Mouse (Mus musculus): ENCODE measurements around the gene Dpm3. TPM values are rescaled to one million over a fixed set of nuclear protein-coding genes. Genes with fewer than 3 reads are reported as not detected.

The Dpm3 gene
- polyA plus RNA-seq, 1 experiment from 2014 or later = 129 TPM

DNA sequence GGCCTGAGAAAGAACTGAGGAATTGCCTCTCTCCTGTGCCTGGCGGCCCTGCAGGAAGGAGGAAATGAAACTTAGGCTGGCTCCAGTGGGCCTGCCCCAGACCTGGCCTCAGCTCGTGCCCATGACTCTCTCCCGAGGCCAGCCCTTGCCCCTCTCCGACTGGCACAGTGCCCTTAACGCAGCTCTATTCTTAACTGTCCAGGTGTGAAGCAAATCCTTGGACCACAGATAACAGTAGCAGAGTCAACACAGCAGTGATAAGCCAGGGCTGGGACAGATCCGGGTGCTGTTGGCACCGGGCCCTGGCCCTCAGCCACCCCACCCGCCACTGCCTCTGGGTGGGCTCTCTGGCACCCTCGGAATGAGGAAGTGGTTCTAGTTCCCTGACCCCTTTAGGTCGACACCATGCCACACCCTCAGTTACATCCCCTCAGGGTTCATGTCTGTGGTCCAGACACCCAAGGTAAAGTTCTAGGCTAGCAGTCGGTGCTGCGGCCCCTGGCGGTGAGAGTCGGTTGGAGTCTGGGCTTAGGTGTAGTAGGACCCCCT lies 25.5 kb upstream of the Dpm3 start:
- H3K4me2 ChIP-seq = peak overlapping the region; percentile 36; the same call in 1 of the 2 replicates
- WGBS = 54% methylated on average over 14 of the region's 14 CpGs
- peak; percentile 76 for ATAC-seq (ENCODE audit: insufficient read depth, low FRiP score, low read depth)
- H3K9me3 ChIP-seq = no peaks in the 10 kb centered on the region
- peak overlapping the region; percentile 88 for H3K27ac ChIP-seq
- H3K4me1 ChIP-seq = peaks cover 11% of the 10 kb centered on the region; the same call in 1 of the 2 replicates
- H3K9ac ChIP-seq = no peak overlapping the region
- H3K4me3 ChIP-seq (replicated peaks) = no peak overlapping the region
- H3K36me3 ChIP-seq = 0 out of 2 replicates have a peak, but pooled peaks cover 4% of the 10 kb centered on the region
- no peaks in the 10 kb centered on the region for H3K27me3 ChIP-seq (replicated peaks)

GRCm38 (mm10) chr3:89236516-89236915 lies 22.6 kb upstream of the Dpm3 start:
- no peak overlapping the region for H3K27ac ChIP-seq
- H3K4me2 ChIP-seq = no peak overlapping the region
- no peaks in the 10 kb centered on the region for H3K9me3 ChIP-seq
- no peak for ATAC-seq (ENCODE audit: insufficient read depth, low FRiP score, low read depth)
- 0 out of 2 replicates have a peak, but pooled peaks cover 4% of the 10 kb centered on the region for H3K36me3 ChIP-seq
- no peaks in the 10 kb centered on the region for H3K27me3 ChIP-seq (replicated peaks)
- no peak overlapping the region for H3K4me3 ChIP-seq (replicated peaks)
- 85% methylated on average over 10 of the region's 10 CpGs for WGBS
- peaks cover 10% of the 10 kb centered on the region; the same call in 1 of the 2 replicates for H3K4me1 ChIP-seq
- no peak overlapping the region for H3K9ac ChIP-seq

- WGBS = 89% methylated on average over 21 of the region's 21 CpGs
- H3K36me3 ChIP-seq = 0 out of 2 replicates have a peak, but pooled peaks cover 4% of the 10 kb centered on the region
- no peak overlapping the region for H3K4me3 ChIP-seq (replicated peaks)
- H3K9me3 ChIP-seq = no peaks in the 10 kb centered on the region
- H3K4me1 ChIP-seq = peaks cover 10% of the 10 kb centered on the region; the same call in 1 of the 2 replicates
- H3K27me3 ChIP-seq (replicated peaks) = no peaks in the 10 kb centered on the region
- no peak overlapping the region for H3K4me2 ChIP-seq
- H3K27ac ChIP-seq = no peak overlapping the region
- H3K9ac ChIP-seq = no peak overlapping the region
- no peak for ATAC-seq (ENCODE audit: insufficient read depth, low FRiP score, low read depth)
Measured at GRCm38 (mm10) chr3:89237682-89238081, 21.5 kb upstream of the Dpm3 start.

DNA sequence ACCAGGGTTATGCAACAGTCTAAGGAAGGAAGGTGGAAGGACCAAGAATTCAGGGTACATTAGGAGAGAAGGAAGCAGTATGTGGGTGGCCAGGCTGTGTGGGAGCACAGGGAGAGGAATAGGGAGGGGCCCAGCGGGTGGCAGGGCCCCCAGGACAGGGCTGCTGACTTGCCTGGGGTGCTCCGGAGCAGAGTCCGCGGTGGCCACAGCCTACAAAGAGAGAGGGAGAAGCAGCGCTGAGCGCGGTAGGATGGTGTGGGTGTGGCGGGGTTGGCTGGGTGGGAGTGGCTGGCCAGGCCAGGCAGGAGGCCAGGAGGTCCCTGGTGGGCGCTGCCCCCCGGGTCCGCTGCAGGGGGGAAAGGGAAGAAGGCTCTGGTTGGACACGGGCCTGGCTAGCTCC lies 20.7 kb upstream of the Dpm3 start:
- Histone ChIP-seq H3K4me2 (no peak overlapping the region), H3K9me3 (no peaks in the 10 kb centered on the region), H3K4me1 (peaks cover 8% of the 10 kb centered on the region; the same call in 1 of the 2 replicates), H3K27me3 (replicated peaks) (no peaks in the 10 kb centered on the region), H3K27ac (no peak overlapping the region), H3K4me3 (replicated peaks) (no peak overlapping the region), H3K9ac (no peak overlapping the region), H3K36me3 (0 out of 2 replicates have a peak, but pooled peaks cover 4% of the 10 kb centered on the region)
- peak; percentile 23; the same call in 1 of the 2 replicates for ATAC-seq (ENCODE audit: insufficient read depth, low FRiP score, low read depth)
- WGBS = 52% methylated on average over 12 of the region's 12 CpGs

- Histone ChIP-seq H3K4me2 (no peak overlapping the region), H3K4me3 (replicated peaks) (no peak overlapping the region), H3K36me3 (0 out of 2 replicates have a peak, but pooled peaks cover 2% of the 10 kb centered on the region), H3K9me3 (no peaks in the 10 kb centered on the region), H3K27me3 (replicated peaks) (no peaks in the 10 kb centered on the region), H3K4me1 (peaks cover 30% of the 10 kb centered on the region), H3K27ac (no peak overlapping the region), H3K9ac (no peak overlapping the region)
- no peak for ATAC-seq (ENCODE audit: insufficient read depth, low FRiP score, low read depth)
- WGBS = 67% methylated on average over 9 of the region's 9 CpGs
Measured at GRCm38 (mm10) chr3:89242331-89242895, 16.7 kb upstream of the Dpm3 start.

DNA sequence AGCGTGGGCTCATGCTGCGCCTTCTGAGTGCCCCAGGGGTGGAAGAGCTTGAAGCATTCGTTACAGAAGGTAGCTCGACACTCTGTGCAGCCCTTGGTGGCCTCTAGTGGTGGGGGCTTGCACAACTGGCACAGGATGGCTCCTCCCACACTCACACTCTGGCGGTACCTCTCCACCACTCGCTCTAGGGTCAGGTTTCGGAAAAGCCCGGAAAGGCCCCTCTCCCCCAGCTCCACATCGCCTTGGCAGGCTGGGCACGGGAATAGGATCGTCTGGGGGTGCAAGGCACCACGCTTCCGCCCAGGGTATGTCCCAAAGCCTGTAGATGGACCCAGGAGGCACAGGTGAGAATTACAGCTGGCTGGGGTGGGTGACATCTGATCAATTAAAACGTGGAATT lies 15.5 kb upstream of the Dpm3 start:
- no peaks in the 10 kb centered on the region for H3K9me3 ChIP-seq
- no peak overlapping the region for H3K27ac ChIP-seq
- H3K36me3 ChIP-seq = 0 out of 2 replicates have a peak, but pooled peaks cover under 1% of the 10 kb centered on the region
- WGBS = 21% methylated on average over 14 of the region's 14 CpGs
- peaks cover 33% of the 10 kb centered on the region for H3K4me1 ChIP-seq
- H3K9ac ChIP-seq = no peak overlapping the region
- H3K4me3 ChIP-seq (replicated peaks) = peak overlapping the region; percentile 71; the same call in 1 of the 2 replicates
- H3K27me3 ChIP-seq (replicated peaks) = no peaks in the 10 kb centered on the region
- H3K4me2 ChIP-seq = peak overlapping the region; percentile 81
- peak; percentile 48 for ATAC-seq (ENCODE audit: insufficient read depth, low FRiP score, low read depth)

DNA sequence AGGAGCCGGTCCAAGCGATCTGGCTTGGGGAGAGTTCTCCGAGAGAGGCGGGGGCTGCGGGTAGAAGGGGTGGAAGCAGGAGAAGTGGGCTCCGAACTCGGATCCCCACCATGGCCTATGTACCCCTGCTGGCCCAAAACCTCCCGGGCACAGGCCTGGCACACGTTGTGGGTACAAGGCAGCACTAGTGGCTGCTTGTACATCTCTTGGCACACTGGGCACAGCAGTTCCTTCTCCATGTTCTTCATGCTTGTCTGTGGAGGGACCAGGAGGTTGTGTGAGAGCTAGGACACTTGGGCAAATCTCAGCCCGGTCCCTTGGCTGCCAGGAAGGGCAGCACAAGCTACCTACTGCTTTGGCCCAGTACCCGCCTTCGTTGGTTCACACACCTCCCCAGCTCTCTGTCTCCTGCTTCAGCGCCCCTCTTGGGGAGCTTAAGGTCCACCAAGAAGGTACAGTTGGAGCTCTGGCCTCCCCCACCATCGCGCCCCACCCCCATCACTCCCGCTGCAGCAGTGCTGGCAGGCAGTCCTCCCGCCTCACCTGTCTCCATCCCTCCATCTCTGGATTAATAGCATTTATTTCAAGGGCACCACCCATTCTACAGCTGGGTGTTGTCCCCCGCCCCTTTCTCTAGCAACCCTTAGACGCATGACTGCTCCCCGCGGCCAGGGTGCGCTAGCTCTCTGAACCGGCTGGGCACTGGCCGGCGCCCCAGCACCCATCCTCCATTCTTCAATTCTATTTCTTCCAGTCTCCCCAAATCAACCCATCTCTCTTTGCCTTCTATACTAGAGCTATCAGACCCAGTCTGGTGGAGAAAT lies 14.8 kb upstream of the Dpm3 start:
- no peak for ATAC-seq (ENCODE audit: insufficient read depth, low FRiP score, low read depth)

DNA sequence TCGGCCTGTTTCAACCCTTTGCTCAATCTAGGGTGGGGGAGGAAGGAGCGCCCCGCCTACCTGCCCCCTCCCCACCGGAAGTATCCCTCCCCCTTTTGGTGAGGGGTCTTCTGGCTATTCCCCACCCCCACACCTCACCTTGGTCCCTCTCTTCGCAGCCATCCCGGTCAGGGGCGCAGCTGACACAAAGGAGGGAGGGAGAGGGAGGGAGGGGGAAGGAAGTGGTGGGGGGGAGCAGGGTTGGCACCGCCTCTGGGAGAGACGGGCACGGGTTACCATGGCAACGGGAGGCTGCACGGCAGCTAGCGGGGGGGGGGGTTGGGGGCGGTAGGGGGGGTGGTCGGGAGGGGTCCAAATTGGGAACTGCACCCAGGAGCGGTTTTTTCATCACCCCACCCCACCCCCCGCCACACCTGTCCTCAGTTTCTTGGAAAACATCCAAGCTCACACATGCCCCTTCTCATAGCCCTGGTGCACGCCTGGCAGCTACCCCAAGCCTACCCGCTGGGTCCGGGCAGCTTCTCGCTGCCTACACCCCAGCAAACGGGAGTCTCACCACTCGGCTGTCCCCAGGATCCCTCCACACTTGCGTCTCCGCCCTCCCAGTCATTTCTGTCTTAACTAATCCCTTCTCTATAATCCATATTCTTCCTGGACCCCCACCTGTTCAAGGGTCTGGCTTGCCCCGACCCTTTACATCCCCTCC lies 14.0 kb upstream of the Dpm3 start:
- ATAC-seq (ENCODE audit: insufficient read depth, low FRiP score, low read depth) = peak; percentile 4; the same call in 1 of the 2 replicates
- peaks cover 9% of the 10 kb centered on the region; the same call in 1 of the 2 replicates for H3K36me3 ChIP-seq
- H3K4me1 ChIP-seq = peaks cover 33% of the 10 kb centered on the region
- no peaks in the 10 kb centered on the region for H3K9me3 ChIP-seq
- under 1% methylated on average over 21 of the region's 26 CpGs for WGBS
- peak overlapping the region; percentile 71 for H3K4me3 ChIP-seq (replicated peaks)
- peak overlapping the region; percentile 67; the same call in 1 of the 2 replicates for H3K27ac ChIP-seq
- no peak overlapping the region for H3K9ac ChIP-seq
- no peaks in the 10 kb centered on the region for H3K27me3 ChIP-seq (replicated peaks)
- peak overlapping the region; percentile 81 for H3K4me2 ChIP-seq

More for the DNA sequence above, 14.8 kb upstream of the Dpm3 start:
- peak overlapping the region; percentile 81 for H3K4me2 ChIP-seq
- H3K36me3 ChIP-seq = peaks cover 6% of the 10 kb centered on the region; the same call in 1 of the 2 replicates
- no peaks in the 10 kb centered on the region for H3K27me3 ChIP-seq (replicated peaks)
- peak overlapping the region; percentile 71 for H3K4me3 ChIP-seq (replicated peaks)
- H3K27ac ChIP-seq = peak overlapping the region; percentile 11; the same call in 1 of the 2 replicates
- 22% methylated on average over 25 of the region's 25 CpGs for WGBS
- no peak overlapping the region for H3K9ac ChIP-seq
- peaks cover 33% of the 10 kb centered on the region for H3K4me1 ChIP-seq
- H3K9me3 ChIP-seq = no peaks in the 10 kb centered on the region

DNA sequence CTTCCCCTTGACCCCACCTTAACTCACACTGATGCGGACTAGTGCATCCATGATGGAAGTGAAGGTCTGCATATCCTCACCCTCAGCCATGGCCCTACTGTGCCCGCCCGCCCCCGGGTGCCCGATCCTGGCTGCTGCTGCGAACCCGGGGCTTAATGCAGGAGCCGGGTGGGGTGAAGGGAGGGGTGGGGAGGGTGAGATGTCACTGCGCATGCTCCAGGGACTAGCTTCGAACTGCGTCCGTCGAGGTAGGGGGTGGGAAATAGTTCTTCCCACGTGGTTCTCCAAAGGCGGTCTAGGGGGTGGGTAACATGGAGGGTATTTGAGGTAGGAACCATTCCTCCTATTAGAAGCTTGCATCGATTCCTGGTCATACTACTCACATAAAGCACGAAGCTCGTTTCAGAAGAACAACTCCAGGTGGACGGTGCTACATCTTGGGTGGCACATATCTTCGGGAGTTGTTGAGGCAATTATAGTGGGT lies 13.4 kb upstream of the Dpm3 start, which contains the start of gene Krtcap2:
Gene Krtcap2, plus strand, starts transcription at position 279 of the 484 bp plus-strand sequence.
- peak; percentile 21; the same call in 1 of the 2 replicates for ATAC-seq (ENCODE audit: insufficient read depth, low FRiP score, low read depth)
- Histone ChIP-seq H3K27me3 (replicated peaks) (no peaks in the 10 kb centered on the region), H3K36me3 (peaks cover 9% of the 10 kb centered on the region; the same call in 1 of the 2 replicates), H3K9ac (peak within 1 kb of the TSS; percentile 75), H3K4me2 (peak within 1 kb of the TSS; percentile 81), H3K4me1 (peaks cover 37% of the 10 kb centered on the region), H3K27ac (peak within 1 kb of the TSS; percentile 67), H3K9me3 (no peaks in the 10 kb centered on the region), H3K4me3 (replicated peaks) (peak within 1 kb of the TSS; percentile 71)
- 5% methylated on average over 20 of the region's 20 CpGs for WGBS

GRCm38 (mm10) chr3:89246261-89247100 lies 12.7 kb upstream of the Dpm3 start, which contains the start of gene Trim46:
Trim46 (minus strand) TSS chr3:89246309.
- H3K4me1 ChIP-seq = peaks cover 44% of the 10 kb centered on the region
- peak within 1 kb of the TSS; percentile 71 for H3K4me3 ChIP-seq (replicated peaks)
- H3K9ac ChIP-seq = peak within 1 kb of the TSS; percentile 75
- peak within 1 kb of the TSS; percentile 81 for H3K4me2 ChIP-seq
- peak within 1 kb of the TSS; percentile 67 for H3K27ac ChIP-seq
- WGBS = under 1% methylated on average over 42 of the region's 42 CpGs
- H3K27me3 ChIP-seq (replicated peaks) = no peaks in the 10 kb centered on the region
- no peaks in the 10 kb centered on the region for H3K9me3 ChIP-seq
- ATAC-seq (ENCODE audit: insufficient read depth, low FRiP score, low read depth) = peak; percentile 63
- H3K36me3 ChIP-seq = peaks cover 9% of the 10 kb centered on the region; the same call in 1 of the 2 replicates
